Mouse (Mus musculus) MEL (cell line): ENCODE results near the gene Zbtb22. TPM values are rescaled to one million over a fixed set of nuclear protein-coding genes. Genes with fewer than 3 reads are reported as not detected.
"Not testable (repeated sequence)": the region's sequence is repeated elsewhere in the genome, so short reads cannot be mapped to it uniquely, and the experiment has no call there.

Experiments used
- DNase-seq: peaks from one replicate; pipeline ENCODE4 v3.0.0; 2011; ENCODE audit warnings: low read depth, low spot score
- H3K27ac ChIP-seq: 2 replicates; pipeline ENCODE4 v1.5.1; 2012; ENCODE audit warnings: low read depth, mild to moderate bottlenecking, control low read depth, low read length, moderate library complexity; ENCODE audit not compliant: control insufficient read depth
- H3K27me3 ChIP-seq, 2 experiments: fragments of 150-350 bp in 1 of 2; sonication (generic) in 1 of 2; 2 replicates each; pipeline ENCODE4 v1.6.1; 2012; ENCODE audit warnings: low read length in 2 of 2, mild to moderate bottlenecking in 2 of 2, improper control_type of control experiment in 1 of 2, moderate library complexity in 1 of 2; ENCODE audit not compliant: insufficient read depth in 2 of 2, control insufficient read depth in 1 of 2
- H3K36me3 ChIP-seq, 2 experiments: 2 replicates each; pipeline ENCODE4 v1.6.1; 2012 to 2014; ENCODE audit warnings: low read length in 2 of 2, improper control_type of control experiment in 1 of 2, inconsistent platforms in 1 of 2, mild to moderate bottlenecking in 1 of 2; ENCODE audit not compliant: insufficient read depth in 2 of 2, control insufficient read depth in 1 of 2
- H3K4me1 ChIP-seq, 2 experiments: fragments of 150-350 bp in 1 of 2; sonication (generic) in 1 of 2; 2 replicates each; pipeline ENCODE4 v1.6.1; 2012; ENCODE audit warnings: low read length in 2 of 2, improper control_type of control experiment in 1 of 2, mild to moderate bottlenecking in 1 of 2; ENCODE audit not compliant: insufficient read depth in 2 of 2, control insufficient read depth in 1 of 2
- H3K4me3 ChIP-seq, 2 experiments: fragments of 150-350 bp in 1 of 2; sonication (generic) in 1 of 2; 2 replicates each; pipeline ENCODE4 v1.5.1; 2012; ENCODE audit warnings: low read depth in 2 of 2, low read length in 2 of 2, mild to moderate bottlenecking in 2 of 2, moderate library complexity in 2 of 2, control low read depth in 1 of 2, improper control_type of control experiment in 1 of 2; ENCODE audit not compliant: control insufficient read depth in 1 of 2, insufficient read depth in 1 of 2
- H3K79me2 ChIP-seq: 2 replicates; pipeline ENCODE4 v1.6.1; 2012; ENCODE audit warnings: mild to moderate bottlenecking, low read length, moderate library complexity; ENCODE audit not compliant: control insufficient read depth, poor library complexity, insufficient read depth
- H3K9ac ChIP-seq: 2 replicates; pipeline ENCODE4 v1.6.1; 2012; ENCODE audit warnings: low read depth, mild to moderate bottlenecking, control low read depth, low read length, moderate library complexity; ENCODE audit not compliant: control insufficient read depth, poor library complexity, severe bottlenecking
- H3K9me3 ChIP-seq: fragments of 150-350 bp; sonication (generic); replicated peaks from 2 replicates; pipeline ENCODE4 v1.6.1; 2012; ENCODE audit warnings: mild to moderate bottlenecking, low read length, improper control_type of control experiment, moderate library complexity; ENCODE audit not compliant: insufficient read depth
- BHLHE40 ChIP-seq: IDR thresholded peaks from 2 replicates; pipeline ENCODE4 v1.6.1; 2012; ENCODE audit warnings: low read depth, mild to moderate bottlenecking, inconsistent platforms, low read length, improper control_type of control experiment, borderline replicate concordance
- CHD1 ChIP-seq: IDR thresholded peaks from 2 replicates; pipeline ENCODE4 v1.6.1; 2012; ENCODE audit warnings: low read depth, mild to moderate bottlenecking, inconsistent platforms, low read length, improper control_type of control experiment
- CTCF ChIP-seq, 3 experiments: IDR thresholded peaks in 2 of 3; conservative IDR thresholded peaks in 1 of 3; 2 replicates each; pipeline ENCODE4 v1.5.1; 2011 to 2012; ENCODE audit warnings: low read length in 3 of 3, low read depth in 2 of 3, mild to moderate bottlenecking in 2 of 3, improper control_type of control experiment in 1 of 3, inconsistent platforms in 1 of 3, mixed read lengths in 1 of 3, moderate library complexity in 1 of 3; ENCODE audit not compliant: control insufficient read depth in 1 of 3, insufficient read depth in 1 of 3, poor library complexity in 1 of 3, severe bottlenecking in 1 of 3
- KAT2A ChIP-seq: conservative IDR thresholded peaks from 2 replicates; pipeline ENCODE4 v1.6.1; 2012; ENCODE audit warnings: low read depth, low read length, improper control_type of control experiment, inconsistent platforms
- MEF2A ChIP-seq: IDR thresholded peaks from 2 replicates; pipeline ENCODE4 v1.6.1; 2014; ENCODE audit warnings: low read depth, mild to moderate bottlenecking, inconsistent platforms, low read length, improper control_type of control experiment; ENCODE audit not compliant: poor library complexity, insufficient replicate concordance, severe bottlenecking; ENCODE audit errors: extremely low read depth
- NRF1 ChIP-seq: IDR thresholded peaks from 2 replicates; pipeline ENCODE4 v1.6.1; 2014; ENCODE audit warnings: low read depth, mild to moderate bottlenecking, inconsistent platforms, low read length, improper control_type of control experiment, moderate library complexity; ENCODE audit not compliant: poor library complexity, insufficient read depth, severe bottlenecking
- RAD21 ChIP-seq: IDR thresholded peaks from 2 replicates; pipeline ENCODE4 v1.6.1; 2011; ENCODE audit warnings: mild to moderate bottlenecking, low read depth, low read length, improper control_type of control experiment
- RCOR1 ChIP-seq: IDR thresholded peaks from 2 replicates; pipeline ENCODE4 v1.6.1; 2012; ENCODE audit warnings: low read depth, mild to moderate bottlenecking, inconsistent platforms, low read length, improper control_type of control experiment
- SMC3 ChIP-seq: IDR thresholded peaks from 2 replicates; pipeline ENCODE4 v1.6.1; 2011; ENCODE audit warnings: low read depth, low read length, improper control_type of control experiment
- UBTF ChIP-seq: IDR thresholded peaks from 2 replicates; pipeline ENCODE4 v1.6.1; 2012; ENCODE audit warnings: low read depth, mild to moderate bottlenecking, inconsistent platforms, low read length, improper control_type of control experiment, moderate library complexity, borderline replicate concordance; ENCODE audit not compliant: insufficient read depth
- USF1 ChIP-seq: IDR thresholded peaks from 2 replicates; pipeline ENCODE4 v1.6.1; 2014; ENCODE audit warnings: low read depth, mild to moderate bottlenecking, inconsistent platforms, low read length, improper control_type of control experiment, moderate library complexity
- polyA plus RNA-seq, 2 experiments: library from polyadenylated mRNA; stranded (reverse) in 1 of 2; unstranded in 1 of 2; fragments of >175 nt in 1 of 2; fragments of >200 nt in 1 of 2; gene quantifications; 2 replicates each; pipeline versions ENCODE4 v1.2.1 to v1.2.4; 2012; ENCODE audit warnings: low replicate concordance in 2 of 2, low read depth in 1 of 2; ENCODE audit not compliant: insufficient read length in 2 of 2, insufficient read depth in 1 of 2, missing spikeins in 1 of 2
- total RNA-seq: library from RNA; depleted of rRNA; stranded (reverse); fragments of 300-350 nt; gene quantifications from 2 replicates; pipeline ENCODE4 v1.2.3, GENCODE M21; 2012

Gene Zbtb22
- total and polyA plus RNA-seq, 3 experiments: 18.6 to 30.0 TPM; not detected in 1

- no peak for TF ChIP-seq UBTF
- 0 out of 2 replicates have a peak, but pooled peaks have one; percentile 24 for TF ChIP-seq RCOR1
Measured at GRCm38 (mm10) chr17:33915671-33916250, at the start of gene Zbtb22, which contains the start of gene Tapbp (continued).

GRCm38 (mm10) chr17:33873537-33873936, 42.2 kb upstream of the Zbtb22 start, which contains the start of gene Gm7029:
Gene Gm7029, plus strand, starts transcription at chr17:33873837.
- not testable (repeated sequence) for H3K27me3 ChIP-seq, H3K27ac ChIP-seq, H3K9me3 ChIP-seq, H3K9ac ChIP-seq, H3K36me3 ChIP-seq, H3K4me3 ChIP-seq, DNase-seq, H3K79me2 ChIP-seq, H3K4me1 ChIP-seq

- H3K9ac ChIP-seq: no peak overlapping the region
- no peak overlapping the region for H3K4me3 ChIP-seq
- H3K27ac ChIP-seq: no peak overlapping the region
- DNase-seq: no peak
- H3K4me1 ChIP-seq: no peaks in the 10 kb centered on the region
- no peaks in the 10 kb centered on the region; a peak in 1 of 4 replicates for H3K36me3 ChIP-seq
- H3K27me3 ChIP-seq: no peaks in the 10 kb centered on the region
- H3K9me3 ChIP-seq: no peaks in the 10 kb centered on the region
- no peaks in the 10 kb centered on the region for H3K79me2 ChIP-seq
- TF ChIP-seq KAT2A: no peak
- no peak for TF ChIP-seq MEF2A
- no peak for TF ChIP-seq USF1
- no peak for TF ChIP-seq CHD1
- TF ChIP-seq NRF1: no peak
- no peak for TF ChIP-seq BHLHE40
- TF ChIP-seq UBTF: no peak
Measured at GRCm38 (mm10) chr17:33874411-33874810, 41.3 kb upstream of the Zbtb22 start.

- TF ChIP-seq RAD21 (peak; percentile 1; the same call in 1 of the 2 replicates), CTCF (IDR thresholded peaks at IDR 0.05 in 2 of 3, conservative IDR thresholded peaks at IDR 0.05 in 1 of 3; ENCODE audit: control insufficient read depth in 1 of 3, insufficient read depth in 1 of 3, low read depth in 2 of 3, low read length in 3 of 3, poor library complexity in 1 of 3, severe bottlenecking in 1 of 3) (peak in 2 of 3 experiments; percentile 17 to 25; a peak in 1 of 6 replicates), SMC3 (0 out of 2 replicates have a peak, but pooled peaks have one; percentile 7)
- not testable (repeated sequence) for H3K9me3 ChIP-seq, H3K9ac ChIP-seq, H3K27ac ChIP-seq, H3K36me3 ChIP-seq, H3K4me1 ChIP-seq, H3K27me3 ChIP-seq, H3K79me2 ChIP-seq, DNase-seq, H3K4me3 ChIP-seq
Measured at GRCm38 (mm10) chr17:33875797-33876196, 39.9 kb upstream of the Zbtb22 start.

GRCm38 (mm10) chr17:33884320-33884719, 31.4 kb upstream of the Zbtb22 start:
- not testable (repeated sequence) for H3K9me3 ChIP-seq, H3K27me3 ChIP-seq, H3K27ac ChIP-seq, H3K4me3 ChIP-seq, DNase-seq, H3K9ac ChIP-seq
- Histone ChIP-seq H3K36me3 (peaks cover 2 to 13% of the 10 kb centered on the region in 2 experiments; a peak in 3 of 4 replicates), H3K79me2 (peaks cover 18% of the 10 kb centered on the region), H3K4me1 (peaks cover 4 to 14% of the 10 kb centered on the region in 2 experiments)

- Histone ChIP-seq H3K79me2 (peaks cover 27% of the 10 kb centered on the region), H3K36me3 (peaks cover 2 to 16% of the 10 kb centered on the region in 2 experiments; a peak in 3 of 4 replicates), H3K4me1 (peaks cover 4 to 18% of the 10 kb centered on the region in 2 experiments)
- not testable (repeated sequence) for H3K9me3 ChIP-seq, H3K9ac ChIP-seq, H3K27ac ChIP-seq, H3K4me3 ChIP-seq, H3K27me3 ChIP-seq, DNase-seq
Measured at GRCm38 (mm10) chr17:33887802-33888201, 27.9 kb upstream of the Zbtb22 start.
